Mouse (Mus musculus) CH12.LX (cell line): Measurements from ENCODE around the gene Sh3tc1. TPM values are rescaled to one million over a fixed set of nuclear protein-coding genes. Genes with fewer than 3 reads are reported as not detected.

Experiments used
- DNase-seq: peaks from one replicate; pipeline ENCODE4 v3.0.0-alpha.2; 2013; ENCODE audit errors: extremely low read depth
- H3K27ac ChIP-seq: 2 replicates; pipeline ENCODE4 v1.5.1; 2012; ENCODE audit warnings: low read depth, mild to moderate bottlenecking, control low read depth, moderate library complexity; ENCODE audit not compliant: insufficient read depth
- H3K27me3 ChIP-seq: replicated peaks from 2 replicates; pipeline ENCODE3; 2012; ENCODE audit warnings: inconsistent platforms
- H3K36me3 ChIP-seq, 2 experiments: replicated peaks in 1 of 2; 2 replicates each; pipeline versions ENCODE3 to v1.6.1; 2012; ENCODE audit warnings: inconsistent platforms in 1 of 2, low read length in 1 of 2, mild to moderate bottlenecking in 1 of 2, mixed read lengths in 1 of 2, moderate library complexity in 1 of 2; ENCODE audit not compliant: control insufficient read depth in 1 of 2, insufficient read depth in 1 of 2
- H3K4me1 ChIP-seq, 2 experiments: 2 replicates each; pipeline ENCODE4 v1.6.1; 2012; ENCODE audit warnings: inconsistent platforms in 1 of 2, moderate library complexity in 1 of 2; ENCODE audit not compliant: insufficient read depth in 2 of 2, control insufficient read depth in 1 of 2
- H3K4me2 ChIP-seq: 2 replicates; pipeline ENCODE4 v1.6.1; 2012; ENCODE audit warnings: low read depth, mild to moderate bottlenecking, control low read depth; ENCODE audit not compliant: poor library complexity, insufficient read depth, severe bottlenecking
- H3K4me3 ChIP-seq, 3 experiments: fragments of 150-350 bp in 1 of 3; sonication (generic) in 1 of 3; replicated peaks in 1 of 3; 2 replicates each; pipeline versions ENCODE3 to v1.5.1; 2011 to 2012; ENCODE audit warnings: low read depth in 2 of 3, low read length in 2 of 3, mild to moderate bottlenecking in 2 of 3, moderate library complexity in 2 of 3, control low read depth in 1 of 3, improper control_type of control experiment in 1 of 3, inconsistent platforms in 1 of 3, mixed read lengths in 1 of 3; ENCODE audit not compliant: poor library complexity in 1 of 3
- H3K79me2 ChIP-seq: replicated peaks from 2 replicates; pipeline ENCODE4 v1.6.1; 2012; ENCODE audit warnings: mild to moderate bottlenecking, moderate library complexity; ENCODE audit not compliant: control insufficient read depth, poor library complexity, insufficient read depth, severe bottlenecking; ENCODE audit errors: extremely low read depth
- H3K9ac ChIP-seq: 2 replicates; pipeline ENCODE4 v1.6.1; 2012; ENCODE audit warnings: low read depth, mild to moderate bottlenecking, control low read depth, moderate library complexity; ENCODE audit not compliant: insufficient read depth
- H3K9me3 ChIP-seq: replicated peaks from 2 replicates; pipeline ENCODE3; 2012; ENCODE audit warnings: low read length, inconsistent platforms, mixed read lengths
- BHLHE40 ChIP-seq: IDR thresholded peaks from 2 replicates; pipeline ENCODE4 v1.6.1; 2011; ENCODE audit warnings: mild to moderate bottlenecking, low read depth, low read length, improper control_type of control experiment
- CHD1 ChIP-seq: IDR thresholded peaks from 2 replicates; pipeline ENCODE4 v1.6.1; 2012; ENCODE audit warnings: low read depth, low read length, improper control_type of control experiment, inconsistent platforms
- CHD2 ChIP-seq: IDR thresholded peaks from 2 replicates; pipeline ENCODE4 v1.6.1; 2011; ENCODE audit warnings: low read length, improper control_type of control experiment
- CTCF ChIP-seq, 2 experiments: IDR thresholded peaks in 1 of 2; conservative IDR thresholded peaks in 1 of 2; 2 replicates each; pipeline ENCODE4 v1.5.1; 2011 to 2012; ENCODE audit warnings: low read depth in 2 of 2, low read length in 2 of 2, improper control_type of control experiment in 1 of 2, inconsistent platforms in 1 of 2, mild to moderate bottlenecking in 1 of 2, moderate library complexity in 1 of 2
- JUN ChIP-seq: IDR thresholded peaks from 2 replicates; pipeline ENCODE4 v1.6.1; 2011; ENCODE audit warnings: low read depth, mild to moderate bottlenecking, low read length, improper control_type of control experiment, moderate library complexity; ENCODE audit not compliant: insufficient read depth
- JUND ChIP-seq: conservative IDR thresholded peaks from 2 replicates; pipeline ENCODE4 v1.6.1; 2011; ENCODE audit warnings: low read depth, low read length, improper control_type of control experiment
- MAFK ChIP-seq: IDR thresholded peaks from 2 replicates; pipeline ENCODE4 v1.6.1; 2011; ENCODE audit warnings: low read length, improper control_type of control experiment; ENCODE audit not compliant: insufficient replicate concordance
- MAZ ChIP-seq: IDR thresholded peaks from 2 replicates; pipeline ENCODE4 v1.6.1; 2012; ENCODE audit warnings: low read depth, mild to moderate bottlenecking, inconsistent platforms, low read length, improper control_type of control experiment, moderate library complexity
- MEF2A ChIP-seq: IDR thresholded peaks from 2 replicates; pipeline ENCODE4 v1.6.1; 2014; ENCODE audit warnings: low read depth, mild to moderate bottlenecking, inconsistent platforms, low read length, improper control_type of control experiment, borderline replicate concordance
- POLR2A ChIP-seq: IDR thresholded peaks from 2 replicates; pipeline ENCODE4 v1.6.1; 2011; ENCODE audit warnings: low read depth, mild to moderate bottlenecking, improper control_type of control experiment, low read length
- RAD21 ChIP-seq: IDR thresholded peaks from 2 replicates; pipeline ENCODE4 v1.6.1; 2011; ENCODE audit warnings: low read depth, mild to moderate bottlenecking, low read length, improper control_type of control experiment, moderate library complexity
- SMC3 ChIP-seq: IDR thresholded peaks from 2 replicates; pipeline ENCODE4 v1.6.1; 2011; ENCODE audit warnings: low read depth, low read length, improper control_type of control experiment
- TCF12 ChIP-seq: IDR thresholded peaks from 2 replicates; pipeline ENCODE4 v1.6.1; 2014; ENCODE audit warnings: low read depth, mild to moderate bottlenecking, inconsistent platforms, low read length, improper control_type of control experiment
- USF1 ChIP-seq: IDR thresholded peaks from 2 replicates; pipeline ENCODE4 v1.6.1; 2014; ENCODE audit warnings: low read depth, mild to moderate bottlenecking, inconsistent platforms, low read length, improper control_type of control experiment
- ZC3H11A ChIP-seq: IDR thresholded peaks from 2 replicates; pipeline ENCODE4 v1.6.1; 2012; ENCODE audit warnings: low read depth, mild to moderate bottlenecking, inconsistent platforms, low read length, improper control_type of control experiment
- ZNF384 ChIP-seq: IDR thresholded peaks from 2 replicates; pipeline ENCODE4 v1.6.1; 2012; ENCODE audit warnings: low read depth, low read length, improper control_type of control experiment, inconsistent platforms
- dilution Hi-C: fragments of 300-500 bp; cut with MboI; formaldehyde crosslinking; loops from 2 replicates; pipeline ENCODE4 v1.14.3; 2020; ENCODE audit warnings: low sequenced_read_pairs; ENCODE audit not compliant: extremely low pct_unique_long_range_greater_than_20kb, extremely low pct_ligation_motif_present
- in situ Hi-C: fragments of 300-500 bp; cut with MboI; formaldehyde crosslinking; loops from 3 replicates; pipeline ENCODE4 v1.14.3; 2019; ENCODE audit warnings: low sequenced_read_pairs, low pct_ligation_motif_present, low pct_unique_long_range_greater_than_20kb, mixed read lengths
- polyA plus RNA-seq: library from polyadenylated mRNA; unstranded; fragments of >175 nt; gene quantifications from 2 replicates; pipeline ENCODE4 v1.2.1, GENCODE M21; 2012; ENCODE audit warnings: low read depth; ENCODE audit not compliant: insufficient read length
- total RNA-seq, 2 experiments: library from RNA; depleted of rRNA; stranded (reverse); fragments of 300-350 nt in 1 of 2; fragments of >200 nt in 1 of 2; gene quantifications; 2 replicates each; pipeline ENCODE4 v1.2.3; 2012 to 2014

Gene Sh3tc1
- total and polyA plus RNA-seq, 3 experiments, result 0.85 to 2.3 (median 1.2) TPM

- H3K9ac ChIP-seq, result no peak overlapping the region
- H3K9me3 ChIP-seq, result no peaks in the 10 kb centered on the region
- H3K36me3 ChIP-seq, result peaks cover 0 to 45% of the 10 kb centered on the region in 2 experiments
- H3K4me1 ChIP-seq, result peaks cover 0 to 28% of the 10 kb centered on the region in 2 experiments; a peak in 2 of 4 replicates
- H3K4me3 ChIP-seq, result no peak overlapping the region
- DNase-seq, result no peak
- no peak overlapping the region for H3K4me2 ChIP-seq
- in situ Hi-C loops, result no loop called here
- no peaks in the 10 kb centered on the region for H3K27me3 ChIP-seq
- TF ChIP-seq MAZ, result no peak
- TF ChIP-seq BHLHE40, result no peak
- no peak for TF ChIP-seq CHD2
- TF ChIP-seq CTCF (conservative IDR thresholded peaks at IDR 0.05 in 1 of 2, IDR thresholded peaks at IDR 0.05 in 1 of 2; ENCODE audit: low read depth in 2 of 2, low read length in 2 of 2), result no peak
- no peak for TF ChIP-seq JUND
- TF ChIP-seq TCF12, result no peak
- no peak for TF ChIP-seq CHD1
- no peak for TF ChIP-seq ZNF384
- no peak for TF ChIP-seq POLR2A
- no peak for TF ChIP-seq MEF2A
- TF ChIP-seq SMC3, result no peak
- TF ChIP-seq JUN, result no peak
- no peak overlapping the region for H3K27ac ChIP-seq
- dilution Hi-C loops, result no loop called here
- no peaks in the 10 kb centered on the region for H3K79me2 ChIP-seq
These were observed 22.3 kb downstream of the Sh3tc1 start for GRCm38 (mm10) chr5:35717455-35717854.

DNA sequence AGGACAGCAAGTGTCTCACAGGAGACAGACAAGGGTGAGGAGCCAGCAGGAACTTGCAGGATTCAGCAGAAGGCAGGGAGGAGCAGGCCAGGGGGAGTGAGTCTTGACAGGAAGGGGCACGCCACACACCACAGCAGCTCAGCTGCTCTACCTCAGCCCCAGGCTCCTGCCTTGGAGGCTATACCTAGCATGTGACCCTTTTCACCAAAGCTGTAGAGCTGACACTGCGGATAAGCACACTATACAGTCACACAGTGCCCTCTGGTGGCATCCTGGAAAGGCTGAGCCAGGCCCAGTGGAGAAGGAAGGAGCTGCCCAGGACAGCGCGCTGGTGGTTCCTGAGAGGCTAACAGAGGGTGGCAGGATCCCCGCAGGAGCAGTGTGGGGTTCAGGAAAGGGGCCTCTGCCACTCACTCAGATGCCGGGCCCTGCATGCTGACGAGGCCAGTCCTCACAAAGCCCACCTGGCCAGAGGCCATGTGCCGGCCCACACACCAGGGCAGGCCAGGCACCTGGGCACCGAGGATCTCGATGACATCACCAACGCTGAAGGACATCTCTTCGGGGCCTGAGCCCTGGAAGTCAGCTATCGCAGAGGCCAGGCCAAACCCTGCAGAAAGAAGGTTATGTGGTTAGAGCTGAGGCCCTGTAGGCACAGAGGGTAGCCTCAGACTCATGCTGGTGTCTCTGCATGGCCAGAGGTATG is 26.0 kb downstream of the Sh3tc1 start:
- in situ Hi-C loops (no loop called here), dilution Hi-C loops (no loop called here)
- Histone ChIP-seq H3K36me3 (peaks cover 0 to 27% of the 10 kb centered on the region in 2 experiments), H3K9me3 (no peaks in the 10 kb centered on the region), H3K79me2 (no peaks in the 10 kb centered on the region), H3K27ac (no peak overlapping the region), H3K4me2 (no peak overlapping the region), H3K27me3 (no peaks in the 10 kb centered on the region), H3K9ac (no peak overlapping the region), H3K4me3 (no peak overlapping the region), H3K4me1 (peaks cover 0 to 4% of the 10 kb centered on the region in 2 experiments; a peak in 1 of 4 replicates)
- TF ChIP-seq MAFK, result 0 out of 2 replicates have a peak, but pooled peaks have one; percentile 32
- no peak for TF ChIP-seq JUND
- TF ChIP-seq USF1, result no peak
- 0 out of 2 replicates have a peak, but pooled peaks have one; percentile 8 for TF ChIP-seq ZC3H11A
- no peak for TF ChIP-seq CHD1
- peak; percentile 88 for TF ChIP-seq SMC3
- peak in 1 of 2 experiments; percentile 91; a peak in 3 of 4 replicates for TF ChIP-seq CTCF (conservative IDR thresholded peaks at IDR 0.05 in 1 of 2, IDR thresholded peaks at IDR 0.05 in 1 of 2; ENCODE audit: low read depth in 2 of 2, low read length in 2 of 2)
- TF ChIP-seq RAD21, result peak; percentile 85
- peak; percentile 64 for DNase-seq
